Mouse (Mus musculus) embryonic facial prominence, embryonic 10.5 days (tissue): ENCODE measurements around the gene AI182371. TPM values are rescaled to one million over a fixed set of nuclear protein-coding genes. Genes with fewer than 3 reads are reported as not detected.

Source experiments
- DNase-seq: peaks from one replicate; pipeline ENCODE4 v3.0.0-alpha.2; 2017; ENCODE audit warnings: low spot score
- H3K27ac ChIP-seq: fragments of 300-500 bp; sonication (generic); replicated peaks from 2 replicates; pipeline ENCODE4 v1.5.1; 2016; ENCODE audit warnings: mild to moderate bottlenecking
- H3K27me3 ChIP-seq: fragments of 300-500 bp; sonication (generic); replicated peaks from 2 replicates; pipeline ENCODE4 v1.6.1; 2016; ENCODE audit warnings: low read depth, mild to moderate bottlenecking; ENCODE audit not compliant: poor library complexity, severe bottlenecking
- H3K36me3 ChIP-seq: fragments of 300-500 bp; sonication (generic); replicated peaks from 2 replicates; pipeline ENCODE4 v1.6.1; 2016; ENCODE audit warnings: mild to moderate bottlenecking, moderate library complexity
- H3K4me1 ChIP-seq: fragments of 300-500 bp; sonication (generic); 2 replicates; pipeline ENCODE4 v1.6.1; 2016
- H3K4me3 ChIP-seq: fragments of 300-500 bp; sonication (generic); 2 replicates; pipeline ENCODE4 v1.5.1; 2016; ENCODE audit warnings: mild to moderate bottlenecking, moderate library complexity
- H3K9me3 ChIP-seq: fragments of 300-500 bp; sonication (generic); 2 replicates; pipeline ENCODE4 v1.6.1; 2016; ENCODE audit warnings: mild to moderate bottlenecking
- WGBS: fragments of 180-500 bp; shearing (Covaris S2); methylation state at CpG from one replicate; pipeline ENCODE4 v1.1.7; 2016; 5-methylcytosine and 5-hydroxymethylcytosine counted together
- polyA plus RNA-seq: library from polyadenylated mRNA; unstranded; fragments of >200 nt; fragmentation: Nextera tagmentation; extraction: Ambion mirVana; gene quantifications from 2 replicates; pipeline ENCODE4 v1.2.1, GENCODE M21; 2016

AI182371 gene
- polyA plus RNA-seq = 0.15 TPM in 1 of 2 replicates, not detected in the other

DNA sequence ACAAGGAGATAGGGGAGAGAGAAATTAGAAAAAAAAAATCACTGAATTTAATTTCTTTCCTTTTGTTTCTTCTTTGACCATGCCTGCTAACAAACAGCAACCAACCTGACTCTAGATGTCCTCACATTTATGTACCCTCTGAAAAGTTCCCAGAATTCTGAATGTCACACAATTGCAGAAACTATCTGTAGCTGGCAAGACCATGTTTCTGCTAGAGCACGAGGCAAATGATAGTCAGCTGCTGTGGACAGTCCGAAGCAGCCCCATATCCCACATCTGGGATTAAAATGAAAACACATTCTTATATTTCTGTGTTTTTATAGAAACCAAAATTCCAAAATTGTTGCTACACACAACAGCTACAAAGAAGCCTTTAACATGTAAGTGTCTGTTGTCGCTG, at the start of gene AI182371:
AI182371 (minus strand) TSS at position 101 of the 400 bp plus-strand sequence.
- Histone ChIP-seq H3K9me3 (no peaks in the 10 kb centered on the region), H3K4me1 (peaks cover 3% of the 10 kb centered on the region; the same call in 1 of the 2 replicates), H3K4me3 (no peak within 1 kb of the TSS), H3K36me3 (no peaks in the 10 kb centered on the region), H3K27ac (no peak within 1 kb of the TSS), H3K27me3 (no peaks in the 10 kb centered on the region)
- WGBS = 92% methylated on average over 3 of the region's 3 CpGs
- DNase-seq = no peak

DNA sequence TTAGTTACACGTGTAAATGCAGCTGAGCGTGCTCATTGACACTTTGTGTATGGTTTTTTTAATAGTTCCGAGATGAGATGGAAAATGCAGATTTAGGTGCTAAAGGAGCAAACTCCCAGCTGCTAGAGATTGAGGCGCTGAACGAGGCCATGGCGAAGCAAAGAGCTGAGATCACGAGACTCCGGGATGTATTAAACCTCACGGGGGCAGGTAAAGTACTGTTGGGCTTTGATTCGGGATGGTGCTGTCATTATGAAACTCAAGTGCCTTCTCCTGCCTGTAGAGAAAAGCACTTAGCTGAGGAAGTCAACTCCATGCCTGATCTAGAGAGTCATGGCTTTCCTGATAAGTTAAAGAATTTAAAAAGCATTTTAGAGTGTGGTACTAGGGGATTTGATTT, 47.5 kb upstream of the AI182371 start:
- no peak for DNase-seq
- Histone ChIP-seq H3K27ac (no peak overlapping the region), H3K4me1 (no peaks in the 10 kb centered on the region), H3K4me3 (no peak overlapping the region), H3K9me3 (no peaks in the 10 kb centered on the region), H3K36me3 (peaks cover 100% of the 10 kb centered on the region), H3K27me3 (no peaks in the 10 kb centered on the region)
- WGBS = 92% methylated on average over 10 of the region's 10 CpGs

DNA sequence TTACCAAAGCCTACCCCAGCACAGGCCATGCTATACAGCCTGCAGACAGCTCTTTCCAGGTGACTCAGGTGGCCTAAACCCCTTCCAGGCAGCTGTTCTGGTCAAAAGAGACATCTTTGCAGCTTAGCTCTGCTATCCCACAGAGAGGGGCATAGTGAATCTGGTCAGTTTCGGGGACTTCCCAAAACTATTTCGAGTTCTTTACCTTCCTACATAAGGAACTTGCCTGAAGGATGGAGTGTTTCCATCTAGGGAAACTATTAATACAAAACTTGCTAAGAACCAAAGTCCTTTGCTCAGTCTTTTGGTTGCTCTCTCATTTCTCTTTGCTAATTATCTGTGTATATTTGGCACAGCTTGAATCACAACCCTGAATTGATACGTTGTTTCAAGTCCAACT, 40.3 kb upstream of the AI182371 start:
- Histone ChIP-seq H3K4me3 (no peak overlapping the region), H3K9me3 (no peaks in the 10 kb centered on the region), H3K4me1 (no peaks in the 10 kb centered on the region), H3K27me3 (no peaks in the 10 kb centered on the region), H3K27ac (no peak overlapping the region), H3K36me3 (peaks cover 98% of the 10 kb centered on the region)
- WGBS = 92% methylated on average over 3 of the region's 3 CpGs
- DNase-seq = no peak

DNA sequence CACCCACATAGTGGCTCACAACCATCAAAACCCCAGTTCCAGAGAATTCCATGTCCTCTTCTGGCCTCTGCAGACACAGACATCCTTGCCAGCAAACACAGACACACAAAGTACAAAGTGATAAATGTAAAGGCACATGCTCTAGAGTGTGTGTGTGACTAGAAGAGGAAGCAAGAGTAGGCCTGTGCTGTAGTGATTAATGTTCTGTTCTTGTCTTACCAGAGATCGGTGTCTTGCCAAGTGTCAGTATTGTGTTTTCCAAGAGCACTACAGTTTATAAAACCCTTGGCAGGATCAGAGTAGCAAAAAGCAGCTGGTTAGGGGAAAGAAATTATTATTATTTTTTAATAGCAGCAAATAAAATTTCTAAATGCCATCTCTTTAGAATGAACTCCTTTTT, 37.2 kb upstream of the AI182371 start:
- no peak for DNase-seq
- no peaks in the 10 kb centered on the region for H3K9me3 ChIP-seq
- no peak overlapping the region for H3K27ac ChIP-seq
- no peaks in the 10 kb centered on the region for H3K27me3 ChIP-seq
- H3K36me3 ChIP-seq = peaks cover 95% of the 10 kb centered on the region
- 95% methylated on average over 1 of the region's 1 CpGs for WGBS
- H3K4me1 ChIP-seq = no peaks in the 10 kb centered on the region
- no peak overlapping the region for H3K4me3 ChIP-seq

GRCm38 (mm10) chr2:35133891-35134290, 32.5 kb upstream of the AI182371 start:
- no peaks in the 10 kb centered on the region for H3K9me3 ChIP-seq
- H3K4me1 ChIP-seq = peaks cover 11% of the 10 kb centered on the region
- WGBS = 74% methylated on average over 5 of the region's 5 CpGs
- no peak for DNase-seq
- no peak overlapping the region for H3K4me3 ChIP-seq
- H3K36me3 ChIP-seq = peaks cover 53% of the 10 kb centered on the region
- H3K27ac ChIP-seq = no peak overlapping the region
- no peaks in the 10 kb centered on the region for H3K27me3 ChIP-seq

DNA sequence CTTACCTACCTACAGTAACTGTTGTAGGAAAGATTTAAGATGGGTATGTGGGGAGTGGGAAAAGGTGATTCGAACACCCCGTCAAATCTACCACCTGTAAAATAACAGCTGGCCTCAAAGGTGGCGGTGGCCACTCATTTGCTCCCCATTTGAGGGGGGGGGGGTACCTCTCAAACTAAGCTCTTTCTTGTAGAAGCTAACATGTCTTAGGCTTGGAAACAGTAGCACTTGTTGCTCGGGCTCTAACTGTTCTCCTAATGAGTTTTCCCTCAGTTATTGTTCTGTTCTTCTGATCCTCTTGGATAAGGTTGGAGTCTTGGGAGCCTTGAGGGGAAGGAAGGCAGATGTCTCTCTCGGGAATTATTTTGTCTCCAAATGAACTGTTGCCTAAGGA, 31.3 kb upstream of the AI182371 start:
- Histone ChIP-seq H3K27me3 (no peaks in the 10 kb centered on the region), H3K4me1 (peaks cover 11% of the 10 kb centered on the region), H3K36me3 (peaks cover 48% of the 10 kb centered on the region), H3K9me3 (no peaks in the 10 kb centered on the region), H3K27ac (peak overlapping the region; percentile 88), H3K4me3 (peak overlapping the region; percentile 64)
- peak; percentile 19 for DNase-seq
- WGBS = 10% methylated on average over 5 of the region's 5 CpGs

DNA sequence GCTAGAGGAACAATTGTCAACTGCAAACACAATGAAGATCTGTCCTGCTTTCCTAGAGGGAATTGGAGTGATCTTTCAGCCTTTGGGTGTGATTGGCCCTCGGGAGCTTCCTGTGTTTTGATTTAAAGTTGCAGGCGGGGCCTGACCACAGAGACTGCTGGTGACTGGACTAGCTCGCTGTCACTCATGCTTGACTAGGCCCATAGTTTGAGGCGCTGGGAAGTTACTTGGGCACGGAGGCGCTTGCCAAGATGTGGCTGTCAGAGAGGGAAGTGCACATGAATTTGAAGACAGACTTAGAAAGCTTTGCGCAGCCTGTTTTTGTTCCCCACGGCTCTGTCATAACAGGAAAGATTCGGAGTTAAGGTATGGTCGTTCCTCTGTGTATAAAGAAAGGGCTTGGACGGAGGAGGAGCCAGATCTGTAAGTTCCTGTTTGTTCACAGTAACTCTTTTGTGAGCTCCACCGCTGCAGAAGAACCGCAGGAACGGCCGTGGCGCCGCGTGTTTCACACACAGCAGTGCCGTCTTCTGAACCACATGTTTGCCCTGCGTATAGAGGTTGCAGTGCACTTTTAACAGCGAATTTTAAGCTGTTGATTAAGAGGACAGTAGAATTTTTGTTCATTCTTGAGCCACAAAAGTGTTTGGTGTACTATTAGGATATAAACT, 30.8 kb upstream of the AI182371 start:
- peak; percentile 93 for DNase-seq
- Histone ChIP-seq H3K36me3 (peaks cover 46% of the 10 kb centered on the region), H3K9me3 (no peaks in the 10 kb centered on the region), H3K4me3 (peak overlapping the region; percentile 64), H3K27ac (peak overlapping the region; percentile 88), H3K27me3 (no peaks in the 10 kb centered on the region), H3K4me1 (peaks cover 11% of the 10 kb centered on the region)
- under 1% methylated on average over 21 of the region's 21 CpGs for WGBS

- H3K27me3 ChIP-seq = no peaks in the 10 kb centered on the region
- peak overlapping the region; percentile 88 for H3K27ac ChIP-seq
- H3K36me3 ChIP-seq = peaks cover 40% of the 10 kb centered on the region
- no peak for DNase-seq
- no peaks in the 10 kb centered on the region for H3K9me3 ChIP-seq
- peak overlapping the region; percentile 64 for H3K4me3 ChIP-seq
- H3K4me1 ChIP-seq = peaks cover 11% of the 10 kb centered on the region
These were observed 30.1 kb upstream of the AI182371 start for GRCm38 (mm10) chr2:35131491-35131890.

DNA sequence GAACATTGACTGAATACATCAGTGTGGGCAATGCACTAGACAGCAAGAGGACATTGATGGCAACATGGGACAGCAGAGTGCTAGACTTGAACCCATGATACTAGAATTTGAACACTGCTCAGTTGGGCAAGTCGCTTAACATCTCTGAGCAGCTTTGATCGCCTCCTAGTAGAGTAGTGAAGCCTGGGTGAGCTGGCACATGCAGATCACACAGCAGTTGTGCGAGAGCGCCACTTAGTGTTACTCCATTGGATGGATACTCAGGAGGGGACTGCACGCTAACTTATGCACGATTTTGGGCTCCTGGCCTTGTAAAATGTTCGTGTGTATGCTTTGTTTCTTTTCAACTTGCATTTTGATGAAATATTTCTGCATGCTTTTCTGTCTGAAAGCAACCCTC, 23.4 kb upstream of the AI182371 start:
- H3K36me3 ChIP-seq = peaks cover 35% of the 10 kb centered on the region
- WGBS = 79% methylated on average over 7 of the region's 7 CpGs
- no peak overlapping the region for H3K4me3 ChIP-seq
- H3K27ac ChIP-seq = no peak overlapping the region
- H3K9me3 ChIP-seq = no peaks in the 10 kb centered on the region
- no peak for DNase-seq
- no peaks in the 10 kb centered on the region for H3K4me1 ChIP-seq
- H3K27me3 ChIP-seq = no peaks in the 10 kb centered on the region

DNA sequence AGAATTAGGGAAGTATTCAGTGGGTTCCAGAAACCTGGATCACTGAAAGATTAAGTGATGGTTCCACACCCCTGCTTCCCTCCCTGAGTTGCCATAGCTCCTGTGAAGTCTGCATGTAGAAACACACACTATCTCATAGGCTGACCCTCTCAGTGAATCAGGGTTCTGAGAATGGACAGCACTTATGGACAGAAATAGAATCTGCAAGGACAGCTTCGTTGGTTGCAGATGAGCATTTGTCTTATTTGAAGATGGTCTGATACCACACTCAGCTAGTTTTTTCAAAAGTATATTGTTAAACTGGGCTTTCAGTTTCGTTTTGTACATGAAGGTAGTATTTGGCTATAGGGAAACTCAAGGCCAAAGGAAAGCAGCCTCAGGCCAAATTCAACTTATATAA, 9.2 kb upstream of the AI182371 start:
- DNase-seq = no peak
- H3K9me3 ChIP-seq = no peaks in the 10 kb centered on the region
- H3K36me3 ChIP-seq = peaks cover 11% of the 10 kb centered on the region
- WGBS = 88% methylated on average over 2 of the region's 2 CpGs
- H3K4me1 ChIP-seq = peaks cover 9% of the 10 kb centered on the region
- peak overlapping the region; percentile 95 for H3K4me3 ChIP-seq
- H3K27ac ChIP-seq = no peak overlapping the region
- no peaks in the 10 kb centered on the region for H3K27me3 ChIP-seq

DNA sequence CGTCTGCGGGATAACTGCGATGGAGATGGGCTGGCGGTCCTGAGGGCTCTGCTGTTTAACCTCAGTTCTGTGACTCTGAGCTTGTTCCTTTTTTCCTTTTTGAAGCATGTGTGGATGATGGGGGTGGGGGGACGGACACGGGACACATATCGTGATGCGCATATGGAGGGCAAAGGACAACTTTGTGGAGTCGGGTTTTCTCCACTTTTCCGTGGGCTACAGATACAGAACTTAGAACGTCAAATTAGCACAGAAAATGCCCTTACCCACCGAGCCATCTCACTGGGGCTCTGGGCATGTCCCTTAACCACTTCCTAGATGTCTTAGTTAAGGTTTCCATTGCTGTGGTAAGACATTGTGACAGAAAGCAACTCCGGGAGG, 8.6 kb upstream of the AI182371 start:
- Histone ChIP-seq H3K9me3 (no peaks in the 10 kb centered on the region), H3K27me3 (no peaks in the 10 kb centered on the region), H3K4me1 (peaks cover 9% of the 10 kb centered on the region), H3K4me3 (peak overlapping the region; percentile 95), H3K36me3 (peaks cover 5% of the 10 kb centered on the region), H3K27ac (peak overlapping the region; percentile 95)
- no peak for DNase-seq
- 2% methylated on average over 13 of the region's 13 CpGs for WGBS

GRCm38 (mm10) chr2:35109141-35109923, 8.0 kb upstream of the AI182371 start, which contains the start of gene Cntrl:
Gene Cntrl, plus strand, starts transcription at chr2:35109492.
- H3K27me3 ChIP-seq = no peaks in the 10 kb centered on the region

GRCm38 (mm10) chr2:35108712-35109111, 7.4 kb upstream of the AI182371 start:
- DNase-seq = peak; percentile 58
- Histone ChIP-seq H3K9me3 (no peaks in the 10 kb centered on the region), H3K36me3 (peaks cover 5% of the 10 kb centered on the region), H3K4me3 (peak overlapping the region; percentile 95), H3K27ac (peak overlapping the region; percentile 95), H3K27me3 (no peaks in the 10 kb centered on the region), H3K4me1 (peaks cover 11% of the 10 kb centered on the region)
- WGBS = 37% methylated on average over 3 of the region's 3 CpGs

More at GRCm38 (mm10) chr2:35109141-35109923, 8.0 kb upstream of the AI182371 start, which contains the start of gene Cntrl:
- Histone ChIP-seq H3K9me3 (no peaks in the 10 kb centered on the region), H3K4me3 (peak within 1 kb of the TSS; percentile 95), H3K27ac (peak within 1 kb of the TSS; percentile 95), H3K36me3 (peaks cover 5% of the 10 kb centered on the region), H3K4me1 (peaks cover 9% of the 10 kb centered on the region)
- WGBS = under 1% methylated on average over 62 of the region's 62 CpGs
- DNase-seq = peak; percentile 95
